Mouse (Mus musculus): ENCODE results near the gene Hspb1. TPM values are rescaled to one million over a fixed set of nuclear protein-coding genes. Genes with fewer than 3 reads are reported as not detected.

The Hspb1 gene
- 18.9 and 19.5 TPM in 2 replicates for total RNA-seq (2014; rRNA removed)
- polyA plus RNA-seq (2012; rRNA removed), result 10.9 and 24.3 TPM in 2 replicates

DNA sequence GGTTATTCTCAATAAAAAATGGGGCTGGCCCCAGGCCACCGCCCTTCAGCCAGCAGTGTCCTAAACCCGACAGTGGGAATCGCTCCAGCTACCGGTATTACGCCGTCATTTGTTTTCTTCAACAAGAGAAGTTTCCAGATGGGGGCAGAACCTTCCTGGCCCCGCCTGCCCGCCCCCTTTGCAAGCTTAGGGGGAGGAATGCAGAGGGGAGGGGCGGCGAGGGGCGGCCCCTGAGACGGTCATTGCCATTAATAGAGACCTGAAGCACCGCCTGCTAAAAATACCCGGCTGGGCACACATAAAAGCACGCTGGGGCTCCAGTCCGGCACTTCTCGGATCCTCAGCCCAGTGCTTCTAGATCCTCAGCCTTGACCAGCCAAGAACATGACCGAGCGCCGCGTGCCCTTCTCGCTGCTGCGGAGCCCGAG lies at the start of gene Hspb1:
Hspb1 (plus strand) TSS at position 245 of the 428 bp plus-strand sequence.
- under 1% methylated on average over 24 of the region's 24 CpGs for WGBS
- 0 out of 2 replicates have a peak, but pooled peaks cover 2% of the 10 kb centered on the region for H3K4me1 ChIP-seq (ENCODE audit: control insufficient read depth, insufficient read depth, low read length)
- H3K27me3 ChIP-seq (ENCODE audit: control insufficient read depth, insufficient read depth, low read length), result no peaks in the 10 kb centered on the region
- H3K27ac ChIP-seq (replicated peaks; ENCODE audit: insufficient read depth, low read depth, low read length), result peak within 1 kb of the TSS; percentile 40
- TF ChIP-seq CTCF (IDR thresholded peaks at IDR 0.05; ENCODE audit: low read depth, low read length) (no peak), POLR2A (IDR thresholded peaks at IDR 0.05; ENCODE audit: extremely low read depth, insufficient read depth, low read length) (peak; percentile 69)
- H3K36me3 ChIP-seq (ENCODE audit: control insufficient read depth, insufficient read depth, low read length), result no peaks in the 10 kb centered on the region
- H3K9ac ChIP-seq (ENCODE audit: low read depth, low read length), result peak within 1 kb of the TSS; percentile 77
- peak within 1 kb of the TSS; percentile 66 for H3K4me3 ChIP-seq (ENCODE audit: insufficient read depth, low read depth, low read length)
- no peaks in the 10 kb centered on the region for H3K79me2 ChIP-seq (ENCODE audit: control insufficient read depth, insufficient read depth, low read length)
- peak; percentile 92 for DNase-seq (ENCODE audit: extremely low read depth, low read depth, low spot score)

DNA sequence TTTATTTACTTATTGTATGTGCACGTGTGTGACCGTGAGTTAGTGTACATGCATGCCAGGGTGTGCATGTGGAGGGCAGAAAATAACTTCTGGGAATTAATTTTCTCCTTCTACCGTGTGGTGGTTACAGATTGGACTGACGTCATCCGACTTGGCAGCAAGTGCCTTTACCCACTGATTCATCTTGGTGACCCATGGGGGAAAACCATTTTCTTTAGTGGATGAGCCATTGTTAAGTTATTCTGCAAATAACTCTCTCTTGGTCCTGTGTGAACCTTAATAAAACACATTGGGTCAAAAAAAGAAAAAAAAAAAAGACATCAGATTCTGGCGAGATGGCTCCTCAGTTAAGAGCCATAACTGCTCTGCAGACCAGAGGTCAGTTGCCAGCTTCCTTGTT lies 46.1 kb upstream of the Hspb1 start:
- WGBS, result 71% methylated on average over 6 of the region's 6 CpGs
- Histone ChIP-seq H3K36me3 (ENCODE audit: control insufficient read depth, insufficient read depth, low read length) (no peaks in the 10 kb centered on the region), H3K27me3 (ENCODE audit: control insufficient read depth, insufficient read depth, low read length) (no peaks in the 10 kb centered on the region), H3K9ac (ENCODE audit: low read depth, low read length) (no peak overlapping the region), H3K79me2 (ENCODE audit: control insufficient read depth, insufficient read depth, low read length) (no peaks in the 10 kb centered on the region), H3K27ac (replicated peaks; ENCODE audit: insufficient read depth, low read depth, low read length) (no peak overlapping the region), H3K4me3 (ENCODE audit: insufficient read depth, low read depth, low read length) (no peak overlapping the region), H3K4me1 (ENCODE audit: control insufficient read depth, insufficient read depth, low read length) (no peaks in the 10 kb centered on the region)
- DNase-seq (ENCODE audit: extremely low read depth, low read depth, low spot score), result no peak
- TF ChIP-seq POLR2A (IDR thresholded peaks at IDR 0.05; ENCODE audit: extremely low read depth, insufficient read depth, low read length) (no peak), CTCF (IDR thresholded peaks at IDR 0.05; ENCODE audit: low read depth, low read length) (no peak)

DNA sequence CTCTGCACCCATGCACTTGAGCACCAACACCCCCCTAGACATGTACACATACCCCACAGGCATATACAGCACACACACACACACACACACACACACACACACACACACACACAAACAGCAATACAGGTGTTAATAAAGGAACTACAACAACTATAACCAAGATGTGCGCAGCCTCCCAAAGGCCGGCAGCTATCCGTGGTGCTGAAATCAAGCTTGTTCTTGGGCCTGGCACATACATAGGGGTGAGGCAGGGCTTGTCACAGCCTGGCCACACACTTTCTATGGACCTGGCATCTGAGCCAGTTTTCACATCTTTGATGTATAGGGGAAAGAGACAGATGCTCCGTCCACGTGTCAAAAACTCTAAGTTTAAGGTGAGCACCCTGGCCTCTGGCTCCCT lies 44.3 kb upstream of the Hspb1 start:
- no peak for DNase-seq (ENCODE audit: extremely low read depth, low read depth, low spot score)
- H3K79me2 ChIP-seq (ENCODE audit: control insufficient read depth, insufficient read depth, low read length), result no peaks in the 10 kb centered on the region
- 24% methylated on average over 5 of the region's 5 CpGs for WGBS
- no peaks in the 10 kb centered on the region for H3K27me3 ChIP-seq (ENCODE audit: control insufficient read depth, insufficient read depth, low read length)
- H3K4me1 ChIP-seq (ENCODE audit: control insufficient read depth, insufficient read depth, low read length), result no peaks in the 10 kb centered on the region
- no peak overlapping the region for H3K27ac ChIP-seq (replicated peaks; ENCODE audit: insufficient read depth, low read depth, low read length)
- no peaks in the 10 kb centered on the region for H3K36me3 ChIP-seq (ENCODE audit: control insufficient read depth, insufficient read depth, low read length)
- no peak for TF ChIP-seq POLR2A (IDR thresholded peaks at IDR 0.05; ENCODE audit: extremely low read depth, insufficient read depth, low read length)
- TF ChIP-seq CTCF (IDR thresholded peaks at IDR 0.05; ENCODE audit: low read depth, low read length), result no peak
- H3K9ac ChIP-seq (ENCODE audit: low read depth, low read length), result no peak overlapping the region
- H3K4me3 ChIP-seq (ENCODE audit: insufficient read depth, low read depth, low read length), result no peak overlapping the region

DNA sequence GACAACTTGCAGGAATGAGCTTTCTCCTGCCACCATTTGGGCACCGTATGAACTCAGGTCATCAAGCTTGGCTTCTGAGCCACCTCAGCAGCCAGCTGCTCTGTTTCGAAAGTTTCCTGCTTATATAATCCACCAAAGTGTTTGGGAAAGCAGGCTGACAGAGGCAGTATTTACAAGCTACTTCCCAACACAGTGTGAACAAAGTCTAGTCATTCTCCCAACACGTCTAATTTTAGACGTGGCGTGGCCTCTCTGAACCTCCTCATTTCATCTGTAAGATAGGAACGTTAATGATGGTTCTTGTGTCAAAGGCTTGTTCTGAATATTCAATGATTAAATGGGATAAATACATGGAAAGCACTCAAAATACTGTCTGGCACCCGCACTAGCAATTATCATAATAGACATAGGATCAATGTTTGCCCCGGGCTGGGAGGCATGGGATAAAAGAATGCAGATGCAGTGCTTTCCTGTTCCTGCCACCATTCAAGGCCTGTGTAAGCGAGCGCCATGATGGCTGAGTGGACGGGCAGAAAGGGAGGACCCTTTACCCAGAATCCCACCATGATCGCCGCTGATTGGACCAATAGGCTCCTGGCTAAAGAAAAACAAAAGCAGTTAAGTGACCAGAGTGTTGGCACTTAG lies 41.9 kb upstream of the Hspb1 start:
- WGBS, result 77% methylated on average over 13 of the region's 13 CpGs
- no peak overlapping the region for H3K27ac ChIP-seq (replicated peaks; ENCODE audit: insufficient read depth, low read depth, low read length)
- no peaks in the 10 kb centered on the region for H3K27me3 ChIP-seq (ENCODE audit: control insufficient read depth, insufficient read depth, low read length)
- H3K79me2 ChIP-seq (ENCODE audit: control insufficient read depth, insufficient read depth, low read length), result no peaks in the 10 kb centered on the region
- DNase-seq (ENCODE audit: extremely low read depth, low read depth, low spot score), result no peak
- H3K4me3 ChIP-seq (ENCODE audit: insufficient read depth, low read depth, low read length), result no peak overlapping the region
- no peaks in the 10 kb centered on the region for H3K36me3 ChIP-seq (ENCODE audit: control insufficient read depth, insufficient read depth, low read length)
- H3K9ac ChIP-seq (ENCODE audit: low read depth, low read length), result no peak overlapping the region
- no peak for TF ChIP-seq CTCF (IDR thresholded peaks at IDR 0.05; ENCODE audit: low read depth, low read length)
- no peak for TF ChIP-seq POLR2A (IDR thresholded peaks at IDR 0.05; ENCODE audit: extremely low read depth, insufficient read depth, low read length)
- H3K4me1 ChIP-seq (ENCODE audit: control insufficient read depth, insufficient read depth, low read length), result no peaks in the 10 kb centered on the region

DNA sequence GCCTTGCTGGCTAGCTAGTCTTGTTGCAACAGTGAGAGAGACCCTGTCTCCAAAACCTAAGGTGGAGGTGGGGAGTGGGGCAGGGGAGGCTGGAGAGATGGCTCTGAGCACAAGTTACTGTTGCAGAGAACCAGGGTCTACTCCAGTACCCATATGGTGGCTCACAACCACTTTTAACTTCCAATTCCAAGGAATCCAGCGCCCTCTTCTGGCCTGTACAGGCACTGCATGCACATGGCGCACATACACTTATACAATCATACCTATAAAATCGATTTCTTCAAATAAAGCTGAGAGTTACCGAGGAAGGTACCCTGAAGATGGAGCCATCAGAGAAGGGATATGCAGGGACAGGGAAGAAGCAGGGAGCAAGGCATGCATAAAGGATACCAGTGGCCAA lies 40.3 kb upstream of the Hspb1 start:
- H3K4me1 ChIP-seq (ENCODE audit: control insufficient read depth, insufficient read depth, low read length), result no peaks in the 10 kb centered on the region
- H3K4me3 ChIP-seq (ENCODE audit: insufficient read depth, low read depth, low read length), result no peak overlapping the region
- TF ChIP-seq POLR2A (IDR thresholded peaks at IDR 0.05; ENCODE audit: extremely low read depth, insufficient read depth, low read length) (no peak), CTCF (IDR thresholded peaks at IDR 0.05; ENCODE audit: low read depth, low read length) (peak; percentile 4; the same call in 1 of the 2 replicates)
- H3K27me3 ChIP-seq (ENCODE audit: control insufficient read depth, insufficient read depth, low read length), result peaks cover 6% of the 10 kb centered on the region
- no peak overlapping the region for H3K27ac ChIP-seq (replicated peaks; ENCODE audit: insufficient read depth, low read depth, low read length)
- H3K79me2 ChIP-seq (ENCODE audit: control insufficient read depth, insufficient read depth, low read length), result no peaks in the 10 kb centered on the region
- 74% methylated on average over 4 of the region's 4 CpGs for WGBS
- no peaks in the 10 kb centered on the region for H3K36me3 ChIP-seq (ENCODE audit: control insufficient read depth, insufficient read depth, low read length)
- DNase-seq (ENCODE audit: extremely low read depth, low read depth, low spot score), result no peak
- no peak overlapping the region for H3K9ac ChIP-seq (ENCODE audit: low read depth, low read length)

DNA sequence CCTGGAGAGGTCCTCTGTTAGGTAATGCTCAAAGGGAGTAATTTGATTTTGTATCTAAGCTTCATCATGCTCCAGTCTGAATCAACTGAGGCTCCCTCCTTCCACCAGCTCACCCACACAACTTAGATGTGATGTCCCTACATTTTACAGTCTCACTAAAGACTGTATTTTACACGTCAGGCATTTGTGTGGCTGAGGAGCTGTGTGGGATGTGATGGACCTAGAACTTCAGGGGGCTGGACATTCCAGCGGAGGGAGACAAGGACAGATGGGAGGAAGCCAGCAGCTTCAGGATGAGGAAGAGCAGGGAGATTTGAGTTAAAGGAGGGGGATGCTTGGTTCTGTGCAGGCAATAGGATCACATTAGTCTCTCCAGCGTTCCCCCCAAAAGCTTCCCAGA lies 39.8 kb upstream of the Hspb1 start:
- TF ChIP-seq POLR2A (IDR thresholded peaks at IDR 0.05; ENCODE audit: extremely low read depth, insufficient read depth, low read length) (no peak), CTCF (IDR thresholded peaks at IDR 0.05; ENCODE audit: low read depth, low read length) (no peak)
- Histone ChIP-seq H3K4me3 (ENCODE audit: insufficient read depth, low read depth, low read length) (no peak overlapping the region), H3K9ac (ENCODE audit: low read depth, low read length) (no peak overlapping the region), H3K27me3 (ENCODE audit: control insufficient read depth, insufficient read depth, low read length) (peaks cover 8% of the 10 kb centered on the region), H3K79me2 (ENCODE audit: control insufficient read depth, insufficient read depth, low read length) (no peaks in the 10 kb centered on the region), H3K4me1 (ENCODE audit: control insufficient read depth, insufficient read depth, low read length) (no peaks in the 10 kb centered on the region), H3K27ac (replicated peaks; ENCODE audit: insufficient read depth, low read depth, low read length) (no peak overlapping the region), H3K36me3 (ENCODE audit: control insufficient read depth, insufficient read depth, low read length) (no peaks in the 10 kb centered on the region)
- WGBS, result 92% methylated on average over 3 of the region's 3 CpGs
- DNase-seq (ENCODE audit: extremely low read depth, low read depth, low spot score), result no peak

All from liver, adult 2 months (tissue).